Mouse (Mus musculus) lung, postnatal 25 days (tissue): ENCODE measurements at regions not wholly inside any gene's neighbourhood (a gene's known extent, or its start where the extent isn't known, plus 50 kb on each side); places are given as distances from the start of the nearest gene placed in this dataset.
"Not testable (repeated sequence)": the region's sequence is repeated elsewhere in the genome, so short reads cannot be mapped to it uniquely, and the experiment has no call there.

ENCODE experiments used
- DNase-seq: peaks from one replicate; pipeline ENCODE4 v3.0.0; 2022; ENCODE audit warnings: low spot score

DNA sequence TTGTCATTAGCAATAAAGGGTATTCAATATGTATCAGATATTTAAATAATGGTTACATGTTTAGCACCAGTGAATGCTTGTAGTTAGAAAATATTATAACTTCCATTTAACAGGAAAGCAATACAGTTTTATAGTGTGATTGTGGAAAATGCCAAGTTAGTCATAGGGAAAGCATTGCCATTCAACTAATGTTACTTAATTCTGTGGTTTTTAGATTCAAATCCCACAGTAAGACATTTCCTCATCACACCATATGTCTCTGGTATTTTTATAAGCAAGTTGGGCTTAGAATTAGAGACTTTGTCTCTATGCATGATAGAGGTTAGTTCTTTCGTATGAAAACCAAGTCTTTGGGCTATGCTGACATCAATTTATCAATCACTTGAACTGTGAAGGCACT, 133.0 kb downstream of the Prr30 start:
- no peak for DNase-seq

DNA sequence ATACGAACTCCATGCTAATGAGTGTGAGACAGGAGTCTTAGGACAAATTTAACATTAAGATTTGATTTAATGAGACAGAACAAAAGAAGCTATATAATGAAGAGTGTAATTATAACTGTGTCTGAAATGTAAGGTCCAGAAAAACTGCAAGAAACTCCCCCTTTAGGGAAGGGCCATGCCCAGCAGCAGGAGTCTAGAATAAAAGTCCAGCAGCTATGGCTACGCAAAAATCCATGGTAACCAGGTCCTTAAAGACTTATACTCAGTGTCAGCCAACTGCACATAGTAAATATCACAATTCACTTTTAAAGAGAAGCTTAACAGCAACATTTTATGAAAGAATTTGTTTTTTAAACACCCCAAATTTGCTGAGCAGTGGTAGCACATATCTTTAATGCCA, 143.3 kb downstream of the Prr30 start:
- DNase-seq, result no peak

DNA sequence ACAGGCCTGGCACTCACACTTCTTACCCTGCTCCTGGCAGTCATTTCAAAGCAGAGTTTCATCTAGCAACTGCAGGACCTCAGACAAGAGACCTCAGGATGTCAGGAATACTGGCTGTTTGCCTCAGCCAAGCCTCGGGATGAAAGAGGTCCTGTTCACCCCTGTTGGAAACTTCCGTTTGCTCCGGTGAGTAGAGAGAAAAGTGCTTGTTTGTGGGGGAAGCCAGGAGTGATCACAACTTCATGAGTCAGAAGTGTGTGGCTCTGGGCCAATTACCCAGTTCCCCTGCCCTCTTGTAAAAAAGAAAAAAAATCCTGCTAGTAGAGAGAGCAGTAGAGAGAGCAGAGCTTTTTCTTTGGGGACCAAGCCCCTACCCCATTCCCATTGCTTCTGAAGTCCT, 144.2 kb downstream of the Prr30 start:
- no peak for DNase-seq

DNA sequence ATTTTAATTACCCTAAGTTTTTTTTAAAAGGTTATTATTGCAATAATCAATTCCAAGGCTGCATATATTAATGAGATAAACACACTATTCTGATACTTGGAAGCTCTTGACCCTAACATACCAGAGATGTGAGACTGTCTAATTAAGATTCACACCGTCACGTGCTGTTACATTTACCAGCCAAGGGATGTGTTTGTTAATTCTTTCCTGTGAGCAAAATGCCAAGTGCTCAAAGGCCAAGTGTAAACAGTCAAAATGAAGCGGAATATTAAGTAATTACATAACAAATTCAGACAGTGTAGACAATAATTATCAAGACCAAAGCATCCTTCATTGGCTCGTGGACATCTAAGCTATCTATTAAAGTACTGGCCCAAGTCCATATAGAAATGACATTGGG, 145.3 kb downstream of the Prr30 start:
- no peak for DNase-seq

DNA sequence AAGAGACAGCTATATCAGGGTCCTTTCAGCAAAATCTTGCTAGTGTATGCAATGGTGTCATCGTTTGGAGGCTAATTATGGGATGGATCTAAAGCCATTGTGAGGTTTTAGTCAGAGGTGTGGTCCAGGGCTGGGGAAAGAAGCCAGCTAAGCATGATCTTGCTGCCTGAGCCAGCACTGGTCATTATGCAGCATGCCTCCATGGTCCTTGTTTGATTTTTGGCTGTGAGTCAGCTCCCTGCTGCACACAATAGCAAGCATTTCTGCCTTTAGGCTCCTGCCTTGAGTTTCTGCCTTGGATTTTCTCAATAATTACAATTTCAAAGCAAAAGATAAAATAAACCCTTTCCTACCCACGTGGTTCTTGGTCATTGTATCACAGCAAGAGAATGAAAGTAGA, 147.4 kb downstream of the Prr30 start:
- DNase-seq, result no peak

DNA sequence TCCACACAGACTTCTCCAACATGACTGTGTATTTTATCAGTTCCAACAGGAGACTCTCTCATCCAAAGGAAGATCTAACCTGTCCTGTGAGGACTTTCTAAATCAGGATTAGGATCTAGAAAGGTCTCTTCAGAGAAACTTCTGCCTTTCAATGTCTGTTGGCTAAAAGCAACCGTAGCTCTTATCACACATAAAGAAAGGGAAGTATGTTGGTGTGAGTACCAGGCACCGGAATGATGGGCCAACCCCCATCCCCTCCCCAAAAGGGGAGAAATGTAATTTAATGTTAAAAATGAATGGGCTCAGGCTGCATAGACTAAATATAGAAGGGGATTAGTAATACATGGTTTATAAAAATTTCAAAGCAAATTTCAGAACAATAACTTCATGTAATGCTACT, 149.9 kb downstream of the Prr30 start:
- DNase-seq, result no peak

DNA sequence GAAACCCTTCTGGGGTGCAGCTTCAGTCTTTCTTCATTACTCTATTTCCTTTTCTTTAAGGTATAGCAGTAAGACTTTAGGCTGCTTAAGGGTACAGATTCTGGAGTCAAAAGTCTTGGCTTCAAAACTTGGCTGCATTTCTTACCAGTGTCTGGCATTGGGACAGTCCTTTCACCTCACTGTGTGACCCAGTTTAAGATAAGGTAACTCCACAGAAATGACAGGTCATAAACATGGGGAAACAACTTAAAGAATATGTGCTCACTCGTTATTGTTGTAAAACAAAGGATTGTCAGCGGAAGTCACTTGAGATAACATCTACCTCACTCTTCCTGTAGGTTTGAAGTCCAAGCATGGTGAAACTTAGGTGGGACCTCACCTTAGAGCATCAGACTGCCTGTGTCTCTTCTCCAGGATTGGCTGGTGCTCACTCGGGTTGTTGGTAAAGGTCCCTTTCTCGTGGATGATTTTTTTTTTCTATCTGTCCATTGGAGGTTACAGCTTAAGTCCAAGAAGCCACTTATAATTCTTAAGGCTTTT, 150.4 kb downstream of the Prr30 start:
- DNase-seq, result no peak

DNA sequence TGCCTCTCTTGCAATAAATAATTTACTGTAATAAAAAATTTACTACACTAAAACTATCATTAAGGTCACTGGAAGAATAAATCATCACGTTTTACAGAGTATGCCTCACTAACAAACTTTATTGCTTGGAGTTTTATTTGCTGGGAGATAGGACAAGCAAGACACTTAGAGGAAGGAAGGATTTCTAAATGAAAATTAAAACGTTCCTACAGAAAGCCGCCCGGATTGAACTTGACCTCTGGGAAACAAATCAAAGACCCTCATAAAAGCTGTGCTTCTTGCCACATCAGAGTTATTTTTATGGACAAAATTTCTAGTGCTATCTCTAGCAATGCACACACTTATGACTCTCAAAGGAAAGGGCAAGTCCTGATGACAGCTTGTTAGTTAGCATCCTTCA, 156.6 kb downstream of the Prr30 start:
- no peak for DNase-seq

DNA sequence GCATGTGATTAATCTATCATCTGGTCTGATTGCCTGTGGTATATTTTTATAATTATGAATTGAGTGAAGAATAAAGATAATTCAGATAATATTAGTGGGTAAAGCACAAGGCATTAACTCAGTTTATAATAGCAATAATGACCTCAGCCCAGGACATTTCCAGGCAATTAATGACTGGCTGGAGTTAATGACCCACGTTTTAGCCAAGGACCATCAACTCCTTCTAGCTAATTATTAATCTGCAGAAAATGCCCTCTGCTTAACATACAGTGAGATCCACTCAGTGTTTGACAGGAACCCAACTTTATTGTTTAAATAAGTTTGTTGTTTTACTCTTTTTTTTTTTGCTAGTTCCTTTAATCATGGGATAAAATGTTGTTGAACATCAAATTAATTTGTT, 199.1 kb downstream of the Prr30 start:
- no peak for DNase-seq

DNA sequence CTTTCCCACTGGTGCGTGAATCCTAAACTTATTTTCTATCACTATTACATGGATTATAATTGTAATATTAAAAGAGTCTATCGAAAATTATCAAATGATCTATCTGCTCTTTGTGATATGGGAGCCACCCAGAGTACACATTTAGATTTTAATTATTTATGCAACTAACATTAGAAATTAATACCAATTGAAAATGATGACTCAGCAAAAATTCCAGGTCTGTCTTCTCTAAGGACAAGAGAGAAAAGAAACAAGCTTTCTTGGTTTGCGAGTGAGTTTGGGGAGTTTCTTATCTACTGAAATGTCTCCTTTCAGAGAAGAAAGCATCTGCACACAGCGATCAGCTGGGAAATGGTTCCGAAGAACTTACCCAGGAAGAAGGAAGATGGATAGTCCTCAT, 219.4 kb downstream of the Prr30 start:
- no peak for DNase-seq

DNA sequence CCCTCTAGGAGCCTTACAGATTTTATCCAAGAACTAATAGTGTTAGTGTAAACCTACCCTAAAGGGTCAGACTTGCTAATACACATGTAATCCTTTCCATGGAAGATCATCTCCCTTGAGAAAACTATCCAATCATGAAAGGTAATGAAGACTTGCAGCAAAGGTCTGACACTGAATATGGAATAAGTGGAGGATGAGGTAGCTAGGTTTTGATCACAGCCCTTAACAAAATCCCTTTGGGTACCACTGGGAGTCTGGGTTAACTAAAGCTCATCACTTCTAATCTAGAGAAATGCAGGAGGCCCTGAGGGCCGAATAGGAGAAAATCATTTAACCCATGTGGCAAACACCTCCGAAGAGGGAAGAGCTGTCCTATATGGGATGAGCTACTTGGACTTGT, 221.6 kb downstream of the Prr30 start:
- no peak for DNase-seq

DNA sequence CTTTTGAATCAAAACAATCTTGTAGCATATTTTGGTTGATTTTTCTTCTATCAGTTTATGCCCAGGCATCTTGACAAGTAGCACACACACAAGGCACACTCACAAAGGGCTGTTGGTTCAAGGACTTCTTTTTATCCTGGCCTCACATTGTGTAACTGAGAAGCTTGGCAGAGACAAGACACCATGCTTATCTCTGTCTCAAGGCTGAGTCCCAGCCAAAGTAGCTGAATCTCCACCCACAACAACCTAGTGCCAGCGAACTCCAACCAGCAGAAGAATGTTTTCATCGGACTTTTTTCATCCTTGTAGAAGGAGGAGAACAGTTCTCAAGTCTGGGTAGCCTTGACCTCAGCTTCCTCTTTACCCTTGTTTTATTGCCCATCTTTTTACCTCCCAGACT, 229.2 kb downstream of the Prr30 start:
- DNase-seq, result peak; percentile 45

DNA sequence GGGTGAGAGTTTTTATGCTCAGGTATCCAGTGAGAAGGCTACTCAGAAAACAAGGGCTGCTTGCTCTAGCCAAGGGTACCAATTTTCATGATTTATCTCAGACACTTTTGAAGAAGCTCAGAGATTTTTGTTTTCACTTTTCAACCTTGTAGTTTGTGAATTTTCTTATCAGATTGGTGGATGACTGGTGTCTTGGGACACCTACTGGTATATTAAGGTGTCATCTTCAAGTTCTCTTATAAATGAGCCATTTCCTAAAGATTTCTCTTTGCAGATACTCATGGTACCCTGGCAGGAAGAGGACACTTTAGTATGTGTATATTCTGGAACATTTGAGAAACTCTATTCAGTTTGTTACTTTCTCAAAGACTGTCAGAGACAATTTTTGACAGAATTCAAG, 239.9 kb downstream of the Prr30 start:
- no peak for DNase-seq

DNA sequence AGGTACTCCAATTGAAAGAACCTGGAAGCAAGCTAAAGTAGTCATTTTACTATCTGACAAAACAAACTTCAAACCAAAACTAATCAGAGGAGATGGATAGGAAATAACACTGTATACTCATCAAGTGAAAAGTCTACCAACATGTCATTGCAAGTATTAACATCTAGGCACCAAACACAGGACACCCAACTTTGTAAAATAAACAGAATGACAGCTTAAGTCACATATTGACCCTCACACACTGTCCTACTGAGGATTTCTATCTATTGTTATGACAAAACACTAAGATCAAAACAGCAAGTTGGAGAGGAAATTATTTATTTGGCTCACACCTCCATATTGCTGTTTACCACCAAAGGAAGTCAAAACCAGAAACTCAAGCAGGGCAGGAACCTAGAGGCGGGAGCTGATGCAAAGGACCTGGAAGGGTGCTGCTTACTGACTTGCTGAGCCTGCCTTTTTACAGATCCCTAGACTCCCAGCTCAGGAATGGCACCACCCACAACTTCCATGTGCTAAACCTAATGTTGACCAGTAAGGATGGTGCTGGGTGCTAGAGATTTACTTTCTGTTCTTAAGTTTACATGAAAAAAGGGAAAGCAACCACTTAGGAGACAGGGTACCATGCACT, 244.2 kb downstream of the Prr30 start:
- no peak for DNase-seq

DNA sequence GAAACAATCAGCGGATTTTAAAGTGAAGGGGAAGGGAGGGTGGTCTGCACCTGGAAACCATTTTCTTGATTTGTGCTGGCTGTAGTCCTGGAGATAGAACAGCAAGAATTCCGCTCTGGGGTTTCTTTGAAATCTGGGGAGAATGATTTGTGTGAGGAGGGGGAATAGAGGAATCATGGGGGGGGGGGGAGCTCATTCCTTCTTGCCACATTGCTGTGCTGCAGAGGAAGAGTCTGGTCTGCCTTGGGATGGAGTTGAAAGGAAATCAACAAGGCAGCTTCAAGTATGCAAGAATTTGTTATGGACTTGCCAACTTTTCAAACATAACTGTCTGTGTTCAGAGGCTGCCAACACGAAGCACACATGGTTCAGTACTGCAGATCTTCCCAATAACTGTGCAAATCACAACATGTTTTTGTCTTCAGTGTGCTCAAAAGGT, 249.4 kb downstream of the Prr30 start:
- no peak for DNase-seq

DNA sequence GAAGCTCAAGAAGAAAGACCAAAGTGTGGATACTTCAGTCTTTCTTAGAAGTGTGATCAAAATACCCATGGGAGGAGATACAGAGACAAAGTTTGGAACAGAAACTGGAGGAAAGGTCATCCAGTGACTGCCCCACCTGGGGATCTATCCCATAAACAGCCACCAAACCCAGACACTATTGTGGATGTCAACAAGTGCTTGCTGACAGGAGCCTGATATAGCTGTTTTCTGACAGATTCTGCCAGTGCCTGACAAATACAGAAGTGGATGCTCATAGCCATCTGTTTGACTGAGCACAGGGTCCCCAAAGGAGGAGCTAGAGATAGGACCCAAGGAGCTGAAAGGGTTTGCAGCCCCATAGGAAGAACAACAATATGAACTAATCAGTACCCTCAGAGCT, 252.5 kb downstream of the Prr30 start:
- not testable (repeated sequence) for DNase-seq

DNA sequence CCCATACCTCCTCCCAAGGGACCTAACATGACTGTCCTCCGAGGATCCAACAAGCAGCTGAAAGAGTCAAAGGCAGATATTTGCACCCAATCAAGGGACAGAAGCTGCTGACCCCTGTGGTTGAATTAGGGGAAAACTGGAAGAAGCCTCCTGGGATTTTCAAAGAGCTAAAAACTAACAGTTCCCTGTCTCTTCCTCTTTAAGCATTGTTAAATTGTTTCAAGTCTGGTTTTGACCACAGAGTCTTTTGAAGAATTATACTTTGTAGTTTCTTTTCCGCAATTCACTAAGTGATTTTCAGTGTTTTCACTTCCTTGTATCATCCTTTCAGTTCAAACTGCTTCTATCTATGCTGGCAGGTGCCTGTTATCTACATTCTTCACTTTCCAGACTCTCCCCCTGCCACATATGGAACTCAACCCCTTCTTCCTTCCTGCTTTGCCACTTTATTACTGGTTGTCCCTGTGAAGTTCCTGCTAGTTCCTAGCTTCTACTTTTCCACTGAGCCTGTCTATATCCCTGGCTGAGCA, 262.7 kb downstream of the Prr30 start:
- no peak for DNase-seq

DNA sequence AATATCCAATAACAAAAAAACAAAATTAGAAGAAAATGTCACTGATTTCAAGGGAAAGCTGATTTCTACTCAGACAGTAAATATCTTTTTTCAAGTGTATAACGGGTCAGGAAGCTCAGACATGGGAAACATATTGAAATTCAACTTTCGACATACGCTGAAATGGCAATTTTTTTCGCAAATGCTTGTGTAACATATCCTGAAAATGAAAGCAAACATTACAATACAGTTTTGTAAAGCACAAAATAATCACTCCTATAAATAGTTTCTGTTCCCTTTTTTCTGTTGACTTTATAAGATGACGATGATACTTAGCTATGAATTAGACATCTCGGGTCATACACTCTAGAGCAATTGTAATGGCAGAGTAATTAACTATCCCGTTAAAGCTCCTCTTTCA, 265.6 kb downstream of the Prr30 start:
- no peak for DNase-seq

DNA sequence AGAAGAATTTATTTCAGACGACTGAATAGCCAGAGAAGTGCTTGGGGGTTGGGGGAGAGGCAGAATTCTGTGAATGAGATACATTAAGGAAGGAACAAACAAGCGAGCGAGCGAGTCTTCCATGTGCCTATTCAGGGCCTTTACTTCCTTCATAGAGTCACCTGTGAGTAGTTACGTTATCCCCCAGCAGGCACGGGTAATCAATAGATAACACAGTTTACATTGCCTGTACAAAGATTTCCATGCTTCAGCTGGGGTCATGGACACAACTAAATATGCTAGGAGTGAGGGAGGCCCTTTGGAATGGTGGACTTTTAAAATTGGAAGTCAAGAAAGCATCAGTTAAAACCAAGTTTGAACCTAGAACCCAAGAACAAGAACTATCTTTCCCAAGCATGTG, 275.2 kb downstream of the Prr30 start:
- DNase-seq, result no peak

DNA sequence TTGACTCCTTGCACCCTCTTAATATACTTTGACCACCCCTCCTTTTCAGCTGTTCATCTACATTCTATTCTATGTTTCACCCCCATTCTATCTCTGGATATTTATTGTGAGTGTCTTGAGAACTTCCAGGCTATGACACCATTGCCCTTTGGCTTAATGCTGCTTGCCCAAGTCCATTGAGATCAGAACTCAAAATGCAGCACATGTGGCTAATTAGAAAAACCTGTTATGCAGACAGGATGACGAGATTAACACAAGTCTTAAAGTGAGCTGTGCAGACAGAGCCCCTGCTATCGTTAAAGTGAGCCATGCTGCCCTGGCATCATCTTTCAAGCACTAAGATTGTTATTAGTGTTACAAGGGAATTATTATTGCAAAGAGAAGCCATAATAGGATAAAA, 299.9 kb downstream of the Prr30 start:
- no peak for DNase-seq

DNA sequence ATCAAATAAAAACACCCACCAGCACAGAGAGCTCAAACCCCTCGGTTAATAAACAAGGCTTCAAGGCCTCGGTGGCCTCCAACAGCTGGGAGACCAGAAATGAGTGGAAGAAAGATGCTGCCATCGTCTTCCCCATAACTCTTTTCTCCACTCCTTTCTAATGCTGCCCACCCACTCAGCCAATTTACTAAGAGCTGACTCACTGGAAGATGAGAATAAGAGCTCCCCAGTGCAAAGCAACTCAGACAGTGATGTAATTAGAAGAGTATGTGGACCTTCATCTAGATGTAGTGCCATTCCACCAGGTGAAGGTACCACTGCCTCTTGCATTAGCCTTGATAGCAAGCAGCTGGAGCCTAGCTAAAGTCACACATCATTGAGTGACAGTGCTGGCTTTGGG, 301.1 kb downstream of the Prr30 start:
- DNase-seq, result no peak

DNA sequence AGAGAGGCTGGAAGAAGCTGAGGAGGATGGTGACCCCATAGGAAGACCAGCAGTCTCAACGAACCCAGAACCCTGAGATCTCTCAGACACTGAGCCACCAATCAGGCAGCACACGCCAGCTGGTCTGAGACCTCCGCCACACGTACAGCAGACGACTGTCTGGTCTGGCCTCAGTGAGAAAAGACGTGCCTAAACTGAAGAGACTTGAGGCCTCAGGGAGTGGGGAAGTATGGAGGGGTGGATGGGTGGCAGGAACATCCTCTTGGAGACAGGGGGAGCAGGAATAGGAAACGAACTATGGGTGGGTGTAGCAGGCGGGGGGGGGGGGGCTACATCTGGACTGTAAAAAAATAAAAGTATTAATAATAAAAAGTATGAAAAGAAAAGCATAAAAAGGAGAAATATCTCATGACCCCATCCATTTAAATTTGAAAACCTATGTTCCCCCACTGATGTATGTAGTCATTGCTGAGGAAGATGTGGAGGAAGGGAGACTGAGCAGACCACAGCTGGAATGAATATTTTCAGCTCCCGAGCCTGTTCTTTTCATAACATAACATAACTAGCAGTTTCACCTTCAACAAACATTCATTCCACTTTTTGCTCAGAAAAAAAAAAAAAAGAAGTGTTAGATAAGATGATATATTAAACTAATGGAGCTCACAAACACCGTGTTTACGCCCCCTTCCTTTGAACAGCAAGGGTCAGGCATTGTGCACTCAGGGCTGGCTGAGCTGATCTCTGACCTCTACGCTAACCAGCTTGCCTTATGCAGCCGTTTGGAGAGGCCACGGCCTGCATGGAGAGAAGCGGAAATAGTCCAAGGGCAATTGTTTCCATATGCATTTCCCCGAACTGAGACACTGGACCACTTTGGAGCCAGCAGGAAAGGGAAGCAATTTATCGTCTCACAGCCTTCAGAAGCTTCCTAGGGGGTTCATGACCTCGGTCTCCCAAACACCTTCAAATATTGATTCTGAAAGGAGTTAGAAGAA, 310.7 kb downstream of the Prr30 start:
- DNase-seq, result peak; percentile 27

DNA sequence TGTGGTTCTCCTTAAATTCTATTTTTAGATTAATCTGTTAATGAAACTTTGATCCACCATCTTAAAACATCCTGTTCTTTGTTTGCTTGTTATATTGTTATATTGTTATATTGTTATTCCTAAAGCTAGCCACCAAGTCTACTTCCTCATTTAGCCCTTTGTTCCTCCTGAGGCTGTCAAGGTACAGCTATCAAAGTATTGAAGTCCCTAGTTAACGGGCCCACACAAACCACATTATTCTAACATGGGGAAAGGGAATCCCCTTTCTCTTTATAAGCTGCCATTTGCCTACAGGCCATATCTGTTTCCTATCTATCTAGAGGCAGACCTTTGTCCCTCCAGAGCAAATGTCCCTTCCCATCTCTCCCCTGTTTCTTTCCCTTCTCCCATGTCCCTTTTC, 317.0 kb downstream of the Prr30 start:
- no peak for DNase-seq
